Mouse (Mus musculus) G1E (cell line): ENCODE measurements around the gene Neurl1a. TPM values are rescaled to one million over a fixed set of nuclear protein-coding genes. Genes with fewer than 3 reads are reported as not detected.

Experiments used
- ATAC-seq: 2 replicates; pipeline ENCODE4 v1.8.0; 2016; ENCODE audit warnings: mild to moderate bottlenecking; ENCODE audit not compliant: insufficient number of reproducible peaks, poor library complexity, low FRiP score, severe bottlenecking; ENCODE audit errors: extremely low read depth
- DNase-seq: peaks from one replicate; pipeline ENCODE4 v3.0.0; 2012; ENCODE audit warnings: low spot score
- H3K27me3 ChIP-seq: 2 replicates; pipeline ENCODE4 v1.6.1; 2012; ENCODE audit warnings: mild to moderate bottlenecking, low read length, inconsistent platforms; ENCODE audit not compliant: insufficient read depth
- H3K36me3 ChIP-seq: replicated peaks from 2 replicates; pipeline ENCODE3; 2012; ENCODE audit warnings: mild to moderate bottlenecking, inconsistent platforms
- H3K4me1 ChIP-seq: 2 replicates; pipeline ENCODE4 v1.6.1; 2012; ENCODE audit warnings: low read depth, low read length, inconsistent platforms, mixed read lengths; ENCODE audit not compliant: insufficient read depth
- H3K4me3 ChIP-seq: 2 replicates; pipeline ENCODE4 v1.5.1; 2012; ENCODE audit warnings: low read depth, mild to moderate bottlenecking, inconsistent platforms, low read length, moderate library complexity, mixed read lengths
- H3K9me3 ChIP-seq: replicated peaks from 2 replicates; pipeline ENCODE4 v1.6.1; 2012; ENCODE audit warnings: inconsistent platforms
- CTCF ChIP-seq: IDR thresholded peaks from 2 replicates; pipeline ENCODE4 v1.5.1; 2012; ENCODE audit warnings: low read depth, low read length, inconsistent platforms, mixed read lengths
- GATA1 ChIP-seq: IDR thresholded peaks from 2 replicates; pipeline ENCODE4 v1.6.1; 2012; ENCODE audit warnings: borderline replicate concordance, low read length, inconsistent platforms, mixed read lengths
- GATA2 ChIP-seq: IDR thresholded peaks from 2 replicates; pipeline ENCODE4 v1.6.1; 2012; ENCODE audit warnings: low read depth, low read length, inconsistent platforms, borderline replicate concordance
- POLR2AphosphoS5 ChIP-seq: IDR thresholded peaks from 2 replicates; pipeline ENCODE4 v1.6.1; 2012; ENCODE audit warnings: low read depth, low read length, inconsistent platforms; ENCODE audit not compliant: insufficient replicate concordance
- TAL1 ChIP-seq: conservative IDR thresholded peaks from 2 replicates; pipeline ENCODE4 v1.6.1; 2012; ENCODE audit warnings: low read depth, low read length, inconsistent platforms, mixed read lengths
- polyA plus RNA-seq: library from polyadenylated mRNA; stranded (reverse); fragments of >175 nt; gene quantifications from 2 replicates; pipeline ENCODE4 v1.2.3, GENCODE M21; 2012
- total RNA-seq, 2 experiments: library from RNA; stranded (forward) in 1 of 2; stranded (reverse) in 1 of 2; fragments of 200-1000 nt in 1 of 2; fragments of >200 nt in 1 of 2; fragmentation: Nextera tagmentation in 1 of 2; gene quantifications; 2 replicates each; pipeline ENCODE4 v1.2.3; 2014 to 2017

Neurl1a gene
- total and polyA plus RNA-seq, 3 experiments, result 0.05 TPM; not detected in 2

GRCm38 (mm10) chr19:47242227-47242626 lies 63.6 kb downstream of the Neurl1a start:
- TF ChIP-seq TAL1 (no peak), CTCF (no peak), GATA1 (no peak), GATA2 (no peak), POLR2AphosphoS5 (no peak)
- Histone ChIP-seq H3K4me3 (no peak overlapping the region), H3K27me3 (peaks cover 13% of the 10 kb centered on the region; the same call in 1 of the 2 replicates), H3K36me3 (no peaks in the 10 kb centered on the region), H3K9me3 (no peaks in the 10 kb centered on the region), H3K4me1 (no peaks in the 10 kb centered on the region)
- DNase-seq (no peak), ATAC-seq (no peak)

- no peak for TF ChIP-seq POLR2AphosphoS5
Observed at GRCm38 (mm10) chr19:47245512-47245911, 66.9 kb downstream of the Neurl1a start.

GRCm38 (mm10) chr19:47247791-47248190 lies 69.2 kb downstream of the Neurl1a start:
- ATAC-seq, result no peak
- Histone ChIP-seq H3K36me3 (no peaks in the 10 kb centered on the region), H3K4me3 (no peak overlapping the region), H3K4me1 (no peaks in the 10 kb centered on the region), H3K9me3 (no peaks in the 10 kb centered on the region), H3K27me3 (peaks cover 3% of the 10 kb centered on the region; the same call in 1 of the 2 replicates)
- TF ChIP-seq GATA1 (no peak), GATA2 (no peak), CTCF (no peak), POLR2AphosphoS5 (no peak), TAL1 (no peak)
- DNase-seq, result no peak

More at GRCm38 (mm10) chr19:47245512-47245911, 66.9 kb downstream of the Neurl1a start:
- Histone ChIP-seq H3K4me3 (no peak overlapping the region), H3K27me3 (peaks cover 5% of the 10 kb centered on the region; the same call in 1 of the 2 replicates), H3K4me1 (no peaks in the 10 kb centered on the region), H3K36me3 (no peaks in the 10 kb centered on the region), H3K9me3 (no peaks in the 10 kb centered on the region)
- ATAC-seq, result no peak
- DNase-seq, result no peak

GRCm38 (mm10) chr19:47248296-47248695 lies 69.7 kb downstream of the Neurl1a start:
- peaks cover 4% of the 10 kb centered on the region; the same call in 1 of the 2 replicates for H3K9me3 ChIP-seq
- DNase-seq (no peak), ATAC-seq (no peak)
- no peaks in the 10 kb centered on the region for H3K36me3 ChIP-seq
- TF ChIP-seq TAL1, result no peak
- TF ChIP-seq CTCF, result no peak
- TF ChIP-seq GATA1, result no peak
- TF ChIP-seq GATA2, result no peak
- H3K27me3 ChIP-seq, result peaks cover 3% of the 10 kb centered on the region; the same call in 1 of the 2 replicates
- H3K4me1 ChIP-seq, result no peaks in the 10 kb centered on the region; the same call in 1 of the 2 replicates
- H3K4me3 ChIP-seq, result no peak overlapping the region

GRCm38 (mm10) chr19:47248906-47249568 lies 70.4 kb downstream of the Neurl1a start:
- ATAC-seq (no peak), DNase-seq (no peak)
- no peaks in the 10 kb centered on the region for H3K36me3 ChIP-seq
- H3K4me3 ChIP-seq, result no peak overlapping the region
- H3K9me3 ChIP-seq, result peaks cover 7% of the 10 kb centered on the region; the same call in 1 of the 2 replicates
- TF ChIP-seq CTCF, result no peak
- no peak for TF ChIP-seq GATA2
- TF ChIP-seq GATA1, result no peak
- TF ChIP-seq TAL1, result no peak
- no peak for TF ChIP-seq POLR2AphosphoS5
- peaks cover 3% of the 10 kb centered on the region; the same call in 1 of the 2 replicates for H3K27me3 ChIP-seq
- no peaks in the 10 kb centered on the region; the same call in 1 of the 2 replicates for H3K4me1 ChIP-seq

GRCm38 (mm10) chr19:47250931-47251330 lies 72.3 kb downstream of the Neurl1a start:
- TF ChIP-seq POLR2AphosphoS5 (no peak), GATA1 (no peak), TAL1 (no peak), GATA2 (no peak), CTCF (no peak)
- DNase-seq, result no peak
- Histone ChIP-seq H3K9me3 (peaks cover 7% of the 10 kb centered on the region; the same call in 1 of the 2 replicates), H3K4me3 (no peak overlapping the region), H3K4me1 (no peaks in the 10 kb centered on the region; the same call in 1 of the 2 replicates), H3K36me3 (no peaks in the 10 kb centered on the region), H3K27me3 (peaks cover 3% of the 10 kb centered on the region; the same call in 1 of the 2 replicates)
- ATAC-seq, result no peak
